Mouse (Mus musculus): ENCODE measurements around the gene Hoxd12. TPM values are rescaled to one million over a fixed set of nuclear protein-coding genes. Genes with fewer than 3 reads are reported as not detected.

Hoxd12 gene
- total RNA-seq, 2 experiments from 2014 or later: not detected

GRCm38 (mm10) chr2:74660421-74661375 is 14.1 kb upstream of the Hoxd12 start:
- DNase-seq: no peak
- intact Hi-C loops (cut with DNase I; ENCODE audit: low total_unique reads): no loop called here

- no peak for DNase-seq
- intact Hi-C loops (cut with DNase I; ENCODE audit: low total_unique reads): no loop called here
Observed at GRCm38 (mm10) chr2:74661685-74662084, 13.1 kb upstream of the Hoxd12 start.

- intact Hi-C loops (cut with DNase I; ENCODE audit: low total_unique reads): no loop called here
- no peak for DNase-seq
Observed at GRCm38 (mm10) chr2:74663291-74663925, 11.4 kb upstream of the Hoxd12 start.

- intact Hi-C loops (cut with DNase I; ENCODE audit: low total_unique reads): no loop called here
- DNase-seq: no peak
Observed at GRCm38 (mm10) chr2:74666411-74666810, 8.4 kb upstream of the Hoxd12 start.

GRCm38 (mm10) chr2:74667191-74667841 is 7.5 kb upstream of the Hoxd12 start:
- intact Hi-C loops (cut with DNase I; ENCODE audit: low total_unique reads): no loop called here
- DNase-seq: no peak

- DNase-seq: no peak
- intact Hi-C loops (cut with DNase I; ENCODE audit: low total_unique reads): no loop called here
Observed at GRCm38 (mm10) chr2:74667842-74668357, 6.9 kb upstream of the Hoxd12 start, which contains the start of gene Hoxd13. Gene Hoxd13, plus strand, starts transcription at chr2:74668310.

GRCm38 (mm10) chr2:74668370-74669229 is 6.2 kb upstream of the Hoxd12 start:
- intact Hi-C loops (cut with DNase I; ENCODE audit: low total_unique reads): no loop called here
- no peak for DNase-seq

- intact Hi-C loops (cut with DNase I; ENCODE audit: low total_unique reads): no loop called here
- no peak for DNase-seq
Observed at GRCm38 (mm10) chr2:74669230-74669578, 5.6 kb upstream of the Hoxd12 start.

GRCm38 (mm10) chr2:74669650-74670235 is 5.1 kb upstream of the Hoxd12 start:
- intact Hi-C loops (cut with DNase I; ENCODE audit: low total_unique reads): loop anchor here (5.0 kb wide), 2 partner anchors 602 to 702 kb away; no protein-coding TSS in a partner anchor
- DNase-seq: no peak

- intact Hi-C loops (cut with DNase I; ENCODE audit: low total_unique reads): loop anchor here (5.0 kb wide), 2 partner anchors 603 to 703 kb away; no protein-coding TSS in a partner anchor
- DNase-seq: no peak
Observed at GRCm38 (mm10) chr2:74670632-74671188, 4.1 kb upstream of the Hoxd12 start.

- DNase-seq: no peak
- intact Hi-C loops (cut with DNase I; ENCODE audit: low total_unique reads): loop anchor here (5.0 kb wide), 2 partner anchors 605 to 705 kb away; no protein-coding TSS in a partner anchor
Observed at GRCm38 (mm10) chr2:74671847-74672246, 3.0 kb upstream of the Hoxd12 start.

GRCm38 (mm10) chr2:74672481-74673362 is 2.1 kb upstream of the Hoxd12 start:
- no peak for DNase-seq
- intact Hi-C loops (cut with DNase I; ENCODE audit: low total_unique reads): loop anchor here (5.0 kb wide), 2 partner anchors 605 to 705 kb away; no protein-coding TSS in a partner anchor

- no peak for DNase-seq
- intact Hi-C loops (cut with DNase I; ENCODE audit: low total_unique reads): loop anchor here (5.0 kb wide), 2 partner anchors 607 to 707 kb away; no protein-coding TSS in a partner anchor
Observed at GRCm38 (mm10) chr2:74673835-74674425, 883 bp upstream of the Hoxd12 start.

- intact Hi-C loops (cut with DNase I; ENCODE audit: low total_unique reads): no loop called here
- DNase-seq: no peak
Observed at GRCm38 (mm10) chr2:74675666-74676282, 961 bp downstream of the Hoxd12 start.

GRCm38 (mm10) chr2:74676376-74677052 is 1.7 kb downstream of the Hoxd12 start:
- no peak for DNase-seq
- intact Hi-C loops (cut with DNase I; ENCODE audit: low total_unique reads): no loop called here

GRCm38 (mm10) chr2:74677106-74677505 is 2.3 kb downstream of the Hoxd12 start:
- intact Hi-C loops (cut with DNase I; ENCODE audit: low total_unique reads): no loop called here
- no peak for DNase-seq

Measured in gastrocnemius, postnatal 14 days (tissue).